Mouse (Mus musculus) right cerebral cortex, adult 18-20 months (tissue): ENCODE data around the gene Uhrf1.

Experiments used
- DNase-seq: peaks from one replicate; pipeline ENCODE4 v3.0.0; 2022; ENCODE audit warnings: mixed read lengths

The Uhrf1 gene

GRCm38 (mm10) chr17:56276643-56277566 is 26.2 kb upstream of the Uhrf1 start, which contains the start of gene Ticam1:
TSS of gene Ticam1 (minus strand) at chr17:56276786.
- peak; percentile 89 for DNase-seq

- DNase-seq, result no peak
Observed at GRCm38 (mm10) chr17:56277567-56277893, 25.6 kb upstream of the Uhrf1 start.

- DNase-seq, result no peak
Observed at GRCm38 (mm10) chr17:56278340-56278739, 24.8 kb upstream of the Uhrf1 start.

- no peak for DNase-seq
Observed at GRCm38 (mm10) chr17:56279481-56280155, 23.5 kb upstream of the Uhrf1 start.

GRCm38 (mm10) chr17:56281193-56281592 is 21.9 kb upstream of the Uhrf1 start:
- DNase-seq, result no peak

- peak; percentile 72 for DNase-seq
Observed at GRCm38 (mm10) chr17:56282802-56283201, 20.3 kb upstream of the Uhrf1 start.

- peak; percentile 84 for DNase-seq
Observed at GRCm38 (mm10) chr17:56283316-56283715, 19.8 kb upstream of the Uhrf1 start.

GRCm38 (mm10) chr17:56285995-56286394 is 17.1 kb upstream of the Uhrf1 start:
- DNase-seq, result no peak

GRCm38 (mm10) chr17:56287830-56288229 is 15.3 kb upstream of the Uhrf1 start:
- DNase-seq, result no peak

- DNase-seq, result no peak
Observed at GRCm38 (mm10) chr17:56288866-56289265, 14.3 kb upstream of the Uhrf1 start.

GRCm38 (mm10) chr17:56289371-56290331 is 13.5 kb upstream of the Uhrf1 start:
- DNase-seq, result no peak

GRCm38 (mm10) chr17:56290388-56291170 is 12.5 kb upstream of the Uhrf1 start:
- no peak for DNase-seq

GRCm38 (mm10) chr17:56291171-56291511 is 12.0 kb upstream of the Uhrf1 start:
- DNase-seq, result peak; percentile 61

- no peak for DNase-seq
Observed at GRCm38 (mm10) chr17:56291826-56292475, 11.2 kb upstream of the Uhrf1 start.

- DNase-seq, result no peak
Observed at GRCm38 (mm10) chr17:56292531-56293222, 10.4 kb upstream of the Uhrf1 start, which contains the start of gene Plin3. TSS of gene Plin3 (minus strand) at chr17:56292873.

GRCm38 (mm10) chr17:56293291-56293690 is 9.8 kb upstream of the Uhrf1 start:
- DNase-seq, result no peak

- no peak for DNase-seq
Observed at GRCm38 (mm10) chr17:56294241-56294640, 8.9 kb upstream of the Uhrf1 start.

- DNase-seq, result no peak
Observed at GRCm38 (mm10) chr17:56296201-56296600, 6.9 kb upstream of the Uhrf1 start.

- no peak for DNase-seq
Observed at GRCm38 (mm10) chr17:56298238-56298637, 4.9 kb upstream of the Uhrf1 start.

- DNase-seq, result no peak
Observed at GRCm38 (mm10) chr17:56300186-56300585, 2.9 kb upstream of the Uhrf1 start, which contains the start of gene Arrdc5. TSS of gene Arrdc5 (minus strand) at chr17:56300286.
